Comparison of ENCODE assay signal across 12 mouse cellular contexts in the genomic region with DNA sequence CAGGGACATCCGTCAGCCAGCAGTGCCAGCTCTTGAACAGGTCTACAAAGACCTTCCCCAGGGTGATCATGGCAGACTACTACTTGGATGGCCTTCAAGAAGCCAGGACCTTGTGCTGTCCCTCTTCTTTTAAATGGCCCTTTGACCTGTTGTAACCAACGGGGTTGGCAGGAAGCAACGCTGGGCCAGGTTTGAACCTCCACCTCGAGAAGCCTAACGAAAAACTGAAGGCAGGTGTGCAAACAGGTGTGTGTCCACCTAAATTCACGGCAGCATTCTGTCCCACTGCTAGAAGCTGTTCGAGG. TPM values are rescaled to one million over a fixed set of nuclear protein-coding genes. Genes with fewer than 3 reads are reported as not detected.
DNase-seq lines count a peak whose midpoint lies in the region; ATAC-seq and TF ChIP-seq lines count a peak whose summit lies in the region.
"Had no signal": no experiment of that assay in that cellular context is flagged by ENCODE, and none has a peak within 500 bp of the region (broad histone marks: within the 10 kb centered on the region; RNA-seq: fewer than 3 reads in every experiment).

No protein-coding gene starts in this region.

- peak overlapping the region; percentile 85 for H3K27ac ChIP-seq in gastrocnemius, adult 2 months
- H3K27ac ChIP-seq in intestine, embryonic 14.5 days (ENCODE audit: low read depth): peak overlapping the region; percentile 33; the same call in 1 of the 2 replicates
- no peak overlapping the region for H3K27ac ChIP-seq in intestine, postnatal 0 days (ENCODE audit: low read depth, low read length)
- peak overlapping the region; percentile 71 for H3K27ac ChIP-seq in lung, postnatal 0 days (ENCODE audit: low read length)
- peak overlapping the region; percentile 23; the same call in 1 of the 2 replicates for H3K27ac ChIP-seq in stomach, embryonic 15.5 days

- H3K9ac ChIP-seq in intestine, embryonic 14.5 days (ENCODE audit: low read length): no peak overlapping the region
- H3K9ac ChIP-seq in intestine, postnatal 0 days (ENCODE audit: low read depth, low read length): no peak overlapping the region
- no peak overlapping the region for H3K9ac ChIP-seq in lung, postnatal 0 days (replicated peaks; ENCODE audit: low read depth)
- H3K9ac ChIP-seq in stomach, embryonic 15.5 days: no peak overlapping the region
- H3K9ac ChIP-seq: forebrain, postnatal 0 days; lung, embryonic 14.5 days had no signal

- no peak for ATAC-seq in intestine, embryonic 14.5 days (replicated peaks; ENCODE audit: low FRiP score, low TSS enrichment, low read depth)
- no peak for ATAC-seq in intestine, postnatal 0 days
- no peak for ATAC-seq in lung, postnatal 0 days
- no peak for ATAC-seq in stomach, embryonic 15.5 days (ENCODE audit: insufficient read depth, low FRiP score, low read depth)
- ATAC-seq in monocyte, adult 5-6 weeks (replicated peaks; ENCODE audit: insufficient number of reproducible peaks, low FRiP score, low TSS enrichment, poor library complexity, severe bottlenecking): no peak
- ATAC-seq: inflammation-experienced regulatory T-cells, adult 6 months had no signal

- no peak for DNase-seq in gastrocnemius, adult 2 months
- no peak for DNase-seq in gastrocnemius, postnatal 10 days
- DNase-seq in intestine, embryonic 14.5 days (ENCODE audit: low spot score): no peak
- no peak for DNase-seq in lung, postnatal 0 days (ENCODE audit: low spot score)
- no peak for DNase-seq in lung, adult 18-20 months
- DNase-seq: thymus, adult 18-20 months had no signal

- H3K9me3 ChIP-seq in intestine, embryonic 14.5 days (ENCODE audit: control insufficient read depth, low read length): no peaks in the 10 kb centered on the region
- no peaks in the 10 kb centered on the region for H3K9me3 ChIP-seq in intestine, postnatal 0 days (ENCODE audit: control insufficient read depth)
- no peaks in the 10 kb centered on the region for H3K9me3 ChIP-seq in lung, postnatal 0 days (ENCODE audit: low read length)
- H3K9me3 ChIP-seq in stomach, embryonic 15.5 days: no peaks in the 10 kb centered on the region

- intact Hi-C loops in gastrocnemius, adult 2 months (cut with DNase I): loop anchor here (2.0 kb wide), 1 partner anchor 19 kb away; no protein-coding TSS in a partner anchor

- H3K36me3 ChIP-seq in intestine, embryonic 14.5 days (ENCODE audit: control insufficient read depth, insufficient read depth, low read length): no peaks in the 10 kb centered on the region
- H3K36me3 ChIP-seq in intestine, postnatal 0 days (ENCODE audit: control insufficient read depth, insufficient read depth): no peaks in the 10 kb centered on the region; the same call in 1 of the 2 replicates
- H3K36me3 ChIP-seq in lung, postnatal 0 days (ENCODE audit: insufficient read depth, low read length): no peaks in the 10 kb centered on the region; the same call in 1 of the 2 replicates
- no peaks in the 10 kb centered on the region for H3K36me3 ChIP-seq in stomach, embryonic 15.5 days

- WGBS in intestine, embryonic 14.5 days: 84% methylated on average over 7 of the region's 7 CpGs
- WGBS in intestine, postnatal 0 days: 68% methylated on average over 7 of the region's 7 CpGs
- WGBS in lung, postnatal 0 days: 63% methylated on average over 7 of the region's 7 CpGs
- 70% methylated on average over 7 of the region's 7 CpGs for WGBS in stomach, embryonic 15.5 days

- H3K4me2 ChIP-seq in intestine, embryonic 14.5 days (ENCODE audit: low read length): no peak overlapping the region; the same call in 1 of the 2 replicates
- H3K4me2 ChIP-seq in intestine, postnatal 0 days (replicated peaks; ENCODE audit: low read depth): no peak overlapping the region
- H3K4me2 ChIP-seq in lung, postnatal 0 days (replicated peaks; ENCODE audit: low read depth, low read length): no peak overlapping the region
- H3K4me2 ChIP-seq in stomach, embryonic 15.5 days: no peak overlapping the region
- H3K4me2 ChIP-seq: lung, embryonic 14.5 days had no signal

- H3K27me3 ChIP-seq in intestine, embryonic 14.5 days (replicated peaks; ENCODE audit: control insufficient read depth, insufficient read depth, low read length): no peaks in the 10 kb centered on the region
- no peaks in the 10 kb centered on the region for H3K27me3 ChIP-seq in intestine, postnatal 0 days (replicated peaks; ENCODE audit: control insufficient read depth, insufficient read depth, low read length)
- H3K27me3 ChIP-seq in lung, postnatal 0 days (replicated peaks; ENCODE audit: insufficient read depth, low read length): no peaks in the 10 kb centered on the region
- no peaks in the 10 kb centered on the region for H3K27me3 ChIP-seq in stomach, embryonic 15.5 days (replicated peaks)

- peaks cover 16% of the 10 kb centered on the region for H3K4me1 ChIP-seq in intestine, embryonic 14.5 days (replicated peaks; ENCODE audit: control insufficient read depth, insufficient read depth, low read length)
- H3K4me1 ChIP-seq in intestine, postnatal 0 days (replicated peaks; ENCODE audit: control insufficient read depth, insufficient read depth, low read length): 0 out of 2 replicates have a peak, but pooled peaks cover 3% of the 10 kb centered on the region
- H3K4me1 ChIP-seq in lung, postnatal 0 days (ENCODE audit: insufficient read depth, low read depth, low read length): peaks cover 38% of the 10 kb centered on the region
- H3K4me1 ChIP-seq in stomach, embryonic 15.5 days: peaks cover 14% of the 10 kb centered on the region

- TF ChIP-seq EP300 in lung, postnatal 0 days (IDR thresholded peaks at IDR 0.05): no peak

- peak overlapping the region; percentile 59 for H3K4me3 ChIP-seq in gastrocnemius, adult 2 months
- no peak overlapping the region for H3K4me3 ChIP-seq in intestine, embryonic 14.5 days (ENCODE audit: low read depth, low read length)
- no peak overlapping the region for H3K4me3 ChIP-seq in intestine, postnatal 0 days (ENCODE audit: low read depth, low read length)
- H3K4me3 ChIP-seq in lung, postnatal 0 days (ENCODE audit: low read depth, low read length): no peak overlapping the region
- H3K4me3 ChIP-seq in stomach, embryonic 15.5 days (replicated peaks): no peak overlapping the region

- no peak for TF ChIP-seq CTCF in gastrocnemius, adult 2 months (IDR thresholded peaks at IDR 0.05)
- no peak for TF ChIP-seq CTCF in intestine, postnatal 0 days (IDR thresholded peaks at IDR 0.05; ENCODE audit: low read depth)
- TF ChIP-seq CTCF in lung, postnatal 0 days (IDR thresholded peaks at IDR 0.05): no peak

RNA-seq across cellular contexts. Expression of a gene that starts 27.9 kb away (rescaled TPM):
- total RNA-seq in gastrocnemius, adult 2 months (2021): 10 to 100 TPM; 18.1 to 28.4 TPM
- total RNA-seq in gastrocnemius, postnatal 10 days (2021): 10 to 100 TPM; 20.8 to 25.4 TPM
- 6.2 and 6.7 TPM in 2 replicates for polyA plus RNA-seq in intestine, embryonic 14.5 days (2014; fragmentation: Nextera tagmentation; extraction: Ambion mirVana)
- 1.5 and 1.9 TPM in 2 replicates for polyA plus RNA-seq in intestine, postnatal 0 days (2015; fragmentation: Nextera tagmentation; extraction: Ambion mirVana)
- polyA plus RNA-seq in lung, postnatal 0 days (2015; fragmentation: Nextera tagmentation; extraction: Ambion mirVana): 9.2 and 10.5 TPM in 2 replicates
- 5.1 and 5.2 TPM in 2 replicates for polyA plus RNA-seq in stomach, embryonic 15.5 days (2015; fragmentation: Nextera tagmentation; extraction: Ambion mirVana)
- 1.1 to 2.8 TPM (median 1.3 TPM) in 3 replicates for total RNA-seq in monocyte, adult 5-6 weeks (2017)
